Mouse (Mus musculus) embryonic fibroblast, embryonic 13.5 days (primary cell): ENCODE results near the gene Fam229a.

ENCODE experiments used
- CTCF ChIP-seq: IDR thresholded peaks from 2 replicates; pipeline ENCODE4 v1.5.1; 2011; ENCODE audit warnings: mild to moderate bottlenecking, control low read depth, low read length, moderate library complexity, borderline replicate concordance; ENCODE audit not compliant: insufficient read depth
- POLR2A ChIP-seq: IDR thresholded peaks from 2 replicates; pipeline ENCODE4 v1.6.1; 2011; ENCODE audit warnings: low read depth, mild to moderate bottlenecking, control low read depth, low read length, moderate library complexity

- TF ChIP-seq CTCF (no peak), POLR2A (peak; percentile 92)
Observed at GRCm38 (mm10) chr4:129461183-129461960, 29.6 kb upstream of the Fam229a start, which contains the start of gene Bsdc1.
